Mouse (Mus musculus) right cerebral cortex, postnatal 10 days (tissue): ENCODE data around the gene Nup160.
A peak's percentile ranks its signal among the peaks of the same experiment; 100 is the strongest.

Source experiments
- DNase-seq, 2 experiments: peaks; one replicate each; pipeline ENCODE4 v3.0.0; 2021; ENCODE audit warnings: low spot score in 2 of 2

The Nup160 gene

GRCm38 (mm10) chr2:90661426-90661825 is 15.6 kb upstream of the Nup160 start:
- DNase-seq, result no peak

- no peak for DNase-seq
Observed at GRCm38 (mm10) chr2:90666591-90667387, 10.2 kb upstream of the Nup160 start.

GRCm38 (mm10) chr2:90667388-90668265 is 9.4 kb upstream of the Nup160 start:
- DNase-seq, result peak; percentile 50 to 77

- no peak for DNase-seq
Observed at GRCm38 (mm10) chr2:90670343-90670742, 6.7 kb upstream of the Nup160 start.

- no peak for DNase-seq
Observed at GRCm38 (mm10) chr2:90673339-90673738, 3.7 kb upstream of the Nup160 start.

- DNase-seq, result no peak
Observed at GRCm38 (mm10) chr2:90674555-90674954, 2.5 kb upstream of the Nup160 start.

- DNase-seq, result no peak
Observed at GRCm38 (mm10) chr2:90675488-90675887, 1.5 kb upstream of the Nup160 start.

- no peak for DNase-seq
Observed at GRCm38 (mm10) chr2:90678256-90679060, 1.4 kb downstream of the Nup160 start.

GRCm38 (mm10) chr2:90679061-90679810 is 2.2 kb downstream of the Nup160 start:
- peak; percentile 93 to 94 for DNase-seq

GRCm38 (mm10) chr2:90700943-90701342 is 23.9 kb downstream of the Nup160 start:
- no peak for DNase-seq

- DNase-seq, result no peak
Observed at GRCm38 (mm10) chr2:90708548-90708947, 31.5 kb downstream of the Nup160 start.

- no peak for DNase-seq
Observed at GRCm38 (mm10) chr2:90715555-90716092, 38.6 kb downstream of the Nup160 start.

GRCm38 (mm10) chr2:90717366-90717765 is 40.4 kb downstream of the Nup160 start:
- DNase-seq, result no peak

- no peak for DNase-seq
Observed at GRCm38 (mm10) chr2:90717948-90718347, 40.9 kb downstream of the Nup160 start.

GRCm38 (mm10) chr2:90726818-90727217 is 49.8 kb downstream of the Nup160 start:
- DNase-seq, result no peak

GRCm38 (mm10) chr2:90735326-90735725 is 58.3 kb downstream of the Nup160 start:
- no peak for DNase-seq

- DNase-seq, result no peak
Observed at GRCm38 (mm10) chr2:90738801-90739200, 61.8 kb downstream of the Nup160 start.

GRCm38 (mm10) chr2:90739327-90739726 is 62.3 kb downstream of the Nup160 start:
- DNase-seq, result no peak

- no peak for DNase-seq
Observed at GRCm38 (mm10) chr2:90739921-90740320, 62.9 kb downstream of the Nup160 start.

- DNase-seq, result no peak
Observed at GRCm38 (mm10) chr2:90744285-90745052, 67.5 kb downstream of the Nup160 start.
